Mouse (Mus musculus): ENCODE data around the gene Slc2a9. TPM values are rescaled to one million over a fixed set of nuclear protein-coding genes. Genes with fewer than 3 reads are reported as not detected.

Gene Slc2a9
- polyA plus RNA-seq, 1 experiment from 2014 or later = 1.8 TPM

DNA sequence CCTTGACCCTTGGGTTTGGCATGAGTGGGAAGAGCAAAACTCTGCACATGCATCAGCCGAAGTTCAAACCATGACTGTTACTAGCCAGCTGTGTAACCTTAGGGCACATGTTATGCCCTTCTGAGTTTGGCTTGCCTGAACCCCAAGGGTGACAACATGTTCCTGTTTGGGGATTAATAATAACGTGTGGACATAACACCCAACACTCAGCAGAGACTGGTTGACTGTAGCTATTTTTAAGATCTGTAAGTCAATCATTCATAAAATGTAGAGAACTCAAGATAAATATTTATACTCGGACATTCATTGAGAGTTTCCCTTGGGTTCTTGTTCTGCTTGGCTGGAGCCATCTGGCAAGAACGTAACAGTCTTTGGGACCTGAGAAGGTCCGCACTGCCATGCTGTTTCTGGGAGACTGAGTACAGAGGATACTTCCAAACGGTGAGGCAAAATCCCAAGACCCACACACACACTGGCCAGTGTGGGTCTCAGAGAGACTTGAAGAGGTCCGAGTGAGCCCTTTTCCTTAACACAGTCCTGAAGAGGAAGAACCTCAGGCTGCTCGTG, 6.4 kb downstream of the Slc2a9 start:
- H3K4me3 ChIP-seq (replicated peaks) = no peak overlapping the region
- H3K27ac ChIP-seq = no peak overlapping the region
- H3K27me3 ChIP-seq (replicated peaks) = no peaks in the 10 kb centered on the region
- H3K9me3 ChIP-seq = no peaks in the 10 kb centered on the region
- H3K4me1 ChIP-seq (replicated peaks) = no peaks in the 10 kb centered on the region
- no peak overlapping the region for H3K9ac ChIP-seq
- 67% methylated on average over 8 of the region's 8 CpGs for WGBS
- H3K4me2 ChIP-seq (replicated peaks) = no peak overlapping the region
- H3K36me3 ChIP-seq = no peaks in the 10 kb centered on the region
- no peak for ATAC-seq

GRCm38 (mm10) chr5:38493890-38494289, 9.1 kb downstream of the Slc2a9 start:
- H3K4me1 ChIP-seq (replicated peaks) = no peaks in the 10 kb centered on the region
- no peak overlapping the region for H3K4me3 ChIP-seq (replicated peaks)
- H3K36me3 ChIP-seq = no peaks in the 10 kb centered on the region
- no peak overlapping the region for H3K9ac ChIP-seq
- ATAC-seq = no peak
- no peak overlapping the region for H3K4me2 ChIP-seq (replicated peaks)
- no peak overlapping the region for H3K27ac ChIP-seq
- H3K9me3 ChIP-seq = no peaks in the 10 kb centered on the region
- no peaks in the 10 kb centered on the region for H3K27me3 ChIP-seq (replicated peaks)
- WGBS = 80% methylated on average over 6 of the region's 6 CpGs

DNA sequence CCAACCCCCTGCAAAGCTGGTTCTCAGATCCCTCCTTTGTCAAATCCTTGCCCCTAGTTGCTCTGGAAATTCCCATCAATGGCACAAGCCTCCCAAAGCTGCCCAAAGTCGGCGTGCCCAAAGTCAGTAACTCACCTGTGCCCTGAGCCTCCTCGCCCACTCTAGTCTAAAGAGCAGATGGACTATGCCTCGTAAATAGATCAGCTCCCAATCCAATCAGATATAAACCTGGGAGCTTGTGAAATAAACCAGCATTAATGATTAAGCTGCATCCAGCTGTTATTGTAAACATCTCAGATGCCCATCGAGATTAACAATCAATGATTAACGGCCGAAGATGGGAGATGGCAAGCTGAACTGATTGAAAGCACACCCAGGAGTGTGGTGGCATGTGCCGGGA, 11.2 kb downstream of the Slc2a9 start:
- H3K4me3 ChIP-seq (replicated peaks) = no peak overlapping the region
- no peaks in the 10 kb centered on the region for H3K36me3 ChIP-seq
- no peak overlapping the region for H3K9ac ChIP-seq
- H3K4me1 ChIP-seq (replicated peaks) = no peaks in the 10 kb centered on the region
- no peaks in the 10 kb centered on the region for H3K9me3 ChIP-seq
- no peaks in the 10 kb centered on the region for H3K27me3 ChIP-seq (replicated peaks)
- WGBS = 62% methylated on average over 8 of the region's 8 CpGs
- H3K27ac ChIP-seq = no peak overlapping the region
- no peak for ATAC-seq
- no peak overlapping the region for H3K4me2 ChIP-seq (replicated peaks)

DNA sequence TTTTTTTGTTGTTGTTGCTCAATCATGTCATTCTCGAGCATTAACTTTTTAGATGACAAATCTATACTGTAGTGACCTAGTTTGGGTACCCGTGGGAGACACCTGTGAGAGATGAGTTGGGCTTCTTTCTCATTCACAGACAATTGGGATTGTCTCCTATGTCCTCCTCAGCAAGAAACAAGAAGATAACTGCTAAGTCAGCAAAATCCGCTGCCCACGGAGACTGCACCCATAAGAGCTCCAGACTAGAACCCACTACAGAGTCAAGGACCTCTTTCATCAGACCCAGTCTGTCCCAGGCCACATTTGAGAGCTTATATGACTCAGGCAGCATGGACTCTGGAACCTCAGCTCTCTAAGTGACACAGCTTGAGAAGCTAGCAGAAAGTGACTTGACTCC, 13.2 kb downstream of the Slc2a9 start:
- no peaks in the 10 kb centered on the region for H3K36me3 ChIP-seq
- H3K4me2 ChIP-seq (replicated peaks) = no peak overlapping the region
- H3K27ac ChIP-seq = no peak overlapping the region
- H3K9ac ChIP-seq = no peak overlapping the region
- H3K4me3 ChIP-seq (replicated peaks) = no peak overlapping the region
- no peaks in the 10 kb centered on the region for H3K9me3 ChIP-seq
- no peaks in the 10 kb centered on the region for H3K27me3 ChIP-seq (replicated peaks)
- 85% methylated on average over 4 of the region's 4 CpGs for WGBS
- H3K4me1 ChIP-seq (replicated peaks) = no peaks in the 10 kb centered on the region
- ATAC-seq = no peak

GRCm38 (mm10) chr5:38488673-38489615, 14.0 kb downstream of the Slc2a9 start:
- Histone ChIP-seq H3K9me3 (no peaks in the 10 kb centered on the region), H3K4me3 (replicated peaks) (no peak overlapping the region), H3K27me3 (replicated peaks) (no peaks in the 10 kb centered on the region), H3K36me3 (no peaks in the 10 kb centered on the region), H3K4me1 (replicated peaks) (no peaks in the 10 kb centered on the region), H3K4me2 (replicated peaks) (no peak overlapping the region), H3K27ac (no peak overlapping the region), H3K9ac (no peak overlapping the region)
- peak; percentile 40 for ATAC-seq
- WGBS = 73% methylated on average over 20 of the region's 20 CpGs

DNA sequence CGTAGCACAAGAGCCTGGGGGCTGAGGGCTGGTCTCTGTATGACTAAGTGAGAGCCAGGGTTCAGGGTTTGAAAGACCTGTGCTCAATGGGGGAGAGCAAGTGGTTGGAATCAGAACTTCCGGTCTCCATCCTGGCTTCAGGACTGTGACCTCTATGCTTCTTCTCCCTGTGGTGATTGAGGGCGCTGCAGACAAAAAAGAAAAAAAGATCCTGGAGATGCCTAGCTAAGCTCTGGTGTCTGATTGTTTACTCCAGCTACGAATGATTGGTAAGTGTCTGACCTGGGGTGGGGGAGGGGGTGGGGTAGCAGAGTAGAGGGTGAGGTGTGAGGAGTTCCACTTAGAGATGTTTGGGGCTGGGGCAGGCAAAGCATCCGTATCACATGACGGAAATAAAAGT, 14.9 kb downstream of the Slc2a9 start:
- no peak overlapping the region for H3K27ac ChIP-seq
- no peaks in the 10 kb centered on the region for H3K36me3 ChIP-seq
- WGBS = 49% methylated on average over 6 of the region's 6 CpGs
- no peak overlapping the region for H3K4me2 ChIP-seq (replicated peaks)
- no peak for ATAC-seq
- H3K9me3 ChIP-seq = no peaks in the 10 kb centered on the region
- no peak overlapping the region for H3K9ac ChIP-seq
- H3K4me3 ChIP-seq (replicated peaks) = no peak overlapping the region
- no peaks in the 10 kb centered on the region for H3K27me3 ChIP-seq (replicated peaks)
- H3K4me1 ChIP-seq (replicated peaks) = no peaks in the 10 kb centered on the region

DNA sequence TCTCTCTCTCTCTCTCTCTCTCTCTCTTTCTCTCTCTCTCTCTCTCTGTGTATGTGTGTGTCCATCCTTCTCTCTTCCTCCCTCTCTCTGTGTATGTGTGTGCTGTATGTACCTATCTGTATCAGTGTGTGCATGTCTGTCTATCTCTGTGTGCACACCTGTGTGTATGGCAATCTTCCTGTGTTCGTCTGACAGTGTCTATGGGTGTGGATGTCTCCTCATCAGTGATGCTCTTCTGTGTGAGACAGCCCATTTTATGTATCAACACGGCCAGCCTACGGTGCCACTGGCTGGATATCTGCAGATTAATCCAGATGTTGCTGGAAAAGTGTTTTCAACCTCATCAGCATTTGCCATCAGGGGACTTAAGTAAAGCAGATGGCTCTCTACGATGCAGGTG, 15.7 kb downstream of the Slc2a9 start:
- H3K27me3 ChIP-seq (replicated peaks) = no peaks in the 10 kb centered on the region
- WGBS = 83% methylated on average over 4 of the region's 4 CpGs
- H3K4me3 ChIP-seq (replicated peaks) = no peak overlapping the region
- H3K36me3 ChIP-seq = no peaks in the 10 kb centered on the region
- H3K9me3 ChIP-seq = no peaks in the 10 kb centered on the region
- H3K4me1 ChIP-seq (replicated peaks) = no peaks in the 10 kb centered on the region
- no peak overlapping the region for H3K9ac ChIP-seq
- no peak overlapping the region for H3K27ac ChIP-seq
- no peak overlapping the region for H3K4me2 ChIP-seq (replicated peaks)
- ATAC-seq = no peak

- 65% methylated on average over 4 of the region's 4 CpGs for WGBS
Observed at GRCm38 (mm10) chr5:38485946-38486345, 17.0 kb downstream of the Slc2a9 start.

GRCm38 (mm10) chr5:38483518-38484110, 19.3 kb downstream of the Slc2a9 start:
- Histone ChIP-seq H3K4me3 (replicated peaks) (no peak overlapping the region), H3K27me3 (replicated peaks) (no peaks in the 10 kb centered on the region), H3K27ac (no peak overlapping the region), H3K36me3 (no peaks in the 10 kb centered on the region), H3K9ac (no peak overlapping the region), H3K4me2 (replicated peaks) (no peak overlapping the region), H3K9me3 (no peaks in the 10 kb centered on the region), H3K4me1 (replicated peaks) (peaks cover 8% of the 10 kb centered on the region)
- ATAC-seq = no peak
- 62% methylated on average over 7 of the region's 7 CpGs for WGBS

More at GRCm38 (mm10) chr5:38485946-38486345, 17.0 kb downstream of the Slc2a9 start:
- H3K27me3 ChIP-seq (replicated peaks) = no peaks in the 10 kb centered on the region
- H3K4me3 ChIP-seq (replicated peaks) = no peak overlapping the region
- H3K4me1 ChIP-seq (replicated peaks) = no peaks in the 10 kb centered on the region
- no peaks in the 10 kb centered on the region for H3K9me3 ChIP-seq
- no peak overlapping the region for H3K27ac ChIP-seq
- no peak overlapping the region for H3K9ac ChIP-seq
- H3K4me2 ChIP-seq (replicated peaks) = no peak overlapping the region
- ATAC-seq = no peak
- no peaks in the 10 kb centered on the region for H3K36me3 ChIP-seq

GRCm38 (mm10) chr5:38480822-38481707, 21.9 kb downstream of the Slc2a9 start:
- 73% methylated on average over 10 of the region's 10 CpGs for WGBS
- no peak overlapping the region; the same call in 1 of the 2 replicates for H3K4me3 ChIP-seq (replicated peaks)
- no peaks in the 10 kb centered on the region for H3K27me3 ChIP-seq (replicated peaks)
- no peaks in the 10 kb centered on the region for H3K9me3 ChIP-seq
- peak overlapping the region; percentile 76 for H3K4me2 ChIP-seq (replicated peaks)
- no peaks in the 10 kb centered on the region for H3K36me3 ChIP-seq
- H3K4me1 ChIP-seq (replicated peaks) = peaks cover 8% of the 10 kb centered on the region
- H3K9ac ChIP-seq = no peak overlapping the region
- peak overlapping the region; percentile 86; the same call in 1 of the 2 replicates for H3K27ac ChIP-seq
- ATAC-seq = peak; percentile 3; the same call in 1 of the 2 replicates

DNA sequence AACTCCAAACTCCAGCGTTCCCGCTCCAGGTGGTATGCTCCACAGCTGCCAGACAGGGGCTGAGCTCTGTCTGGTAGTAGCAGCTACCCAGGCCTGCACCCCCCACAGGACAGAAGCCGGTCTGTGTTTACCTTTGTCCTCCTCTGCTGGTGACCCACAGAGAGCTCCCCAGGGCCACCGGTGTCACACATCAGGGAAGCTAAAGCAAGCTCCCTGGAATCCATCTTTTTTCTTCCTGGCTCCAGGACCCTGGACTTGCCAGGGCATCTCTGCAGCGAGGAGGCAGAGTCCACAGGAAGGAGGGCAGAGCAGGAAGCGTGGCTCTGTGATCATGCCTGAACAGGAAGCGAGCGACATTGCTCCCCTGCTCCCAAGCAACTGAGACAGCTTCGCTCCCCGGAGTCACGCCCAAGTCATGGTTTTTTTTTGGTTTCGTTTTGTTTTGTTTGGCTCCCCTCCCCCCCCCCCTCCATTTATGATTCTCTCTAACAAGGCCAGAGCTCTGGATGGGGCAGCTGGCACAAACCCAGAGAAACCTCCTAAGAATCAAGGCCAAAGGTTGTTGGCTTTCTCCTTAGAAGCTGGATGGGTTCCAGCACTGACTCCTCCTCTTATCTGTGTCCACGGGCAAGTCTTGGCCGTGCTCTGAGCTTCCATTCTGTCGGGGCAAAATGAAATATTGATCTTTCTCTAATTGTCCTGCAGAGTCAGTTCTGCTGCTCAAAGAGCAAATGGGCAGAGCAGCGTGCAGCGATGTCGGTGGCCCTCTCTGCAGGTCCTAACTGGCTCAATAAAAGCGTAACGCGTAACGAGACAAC, 22.8 kb downstream of the Slc2a9 start:
- H3K4me3 ChIP-seq (replicated peaks) = peak overlapping the region; percentile 38
- peak overlapping the region; percentile 86 for H3K27ac ChIP-seq
- H3K9me3 ChIP-seq = no peaks in the 10 kb centered on the region
- ATAC-seq = peak; percentile 95
- peak overlapping the region; percentile 76 for H3K4me2 ChIP-seq (replicated peaks)
- peaks cover 8% of the 10 kb centered on the region for H3K4me1 ChIP-seq (replicated peaks)
- no peaks in the 10 kb centered on the region for H3K36me3 ChIP-seq
- H3K9ac ChIP-seq = peak overlapping the region; percentile 38
- no peaks in the 10 kb centered on the region for H3K27me3 ChIP-seq (replicated peaks)
- WGBS = 11% methylated on average over 22 of the region's 22 CpGs
